Mouse (Mus musculus): Measurements from ENCODE around the gene Cacna1e.

- no peak for TF ChIP-seq E2F4 (IDR thresholded peaks at IDR 0.05; ENCODE audit: insufficient replicate concordance, low read depth, low read length)
- no peak for TF ChIP-seq RAD21 (IDR thresholded peaks at IDR 0.05; ENCODE audit: low read depth, low read length)
- TF ChIP-seq POLR2A (IDR thresholded peaks at IDR 0.05; ENCODE audit: low read depth, low read length) = no peak
- TF ChIP-seq CTCF (conservative IDR thresholded peaks at IDR 0.05 in 1 of 2, IDR thresholded peaks at IDR 0.05 in 1 of 2; ENCODE audit: low read depth in 2 of 2, low read length in 2 of 2) = no peak
- no peak for TF ChIP-seq TBP (conservative IDR thresholded peaks at IDR 0.05; ENCODE audit: low read depth, low read length)
- TF ChIP-seq MXI1 (IDR thresholded peaks at IDR 0.05; ENCODE audit: low read depth, low read length) = no peak
- no peak for TF ChIP-seq MYC (IDR thresholded peaks at IDR 0.05; ENCODE audit: low read depth, low read length)
- no peak for TF ChIP-seq ZC3H11A (IDR thresholded peaks at IDR 0.05; ENCODE audit: low read depth, low read length)
- TF ChIP-seq MAX (IDR thresholded peaks at IDR 0.05; ENCODE audit: low read length) = no peak
- no peak for TF ChIP-seq ZNF384 (IDR thresholded peaks at IDR 0.05; ENCODE audit: low read depth, low read length)
- TF ChIP-seq CHD2 (IDR thresholded peaks at IDR 0.05; ENCODE audit: low read length) = no peak
- TF ChIP-seq ZMIZ1 (IDR thresholded peaks at IDR 0.05; ENCODE audit: low read depth, low read length) = no peak
- TF ChIP-seq EP300 (IDR thresholded peaks at IDR 0.05; ENCODE audit: low read length) = no peak
Measured at GRCm38 (mm10) chr1:154579929-154580328, 304.4 kb downstream of the Cacna1e start.
